Mouse (Mus musculus): ENCODE measurements around the gene Ppm1a. TPM values are rescaled to one million over a fixed set of nuclear protein-coding genes. Genes with fewer than 3 reads are reported as not detected.

Gene Ppm1a
- polyA plus RNA-seq, 1 experiment from 2014 or later, result 64.9 TPM

GRCm38 (mm10) chr12:72748341-72748740 lies 8.9 kb upstream of the Ppm1a start:
- ATAC-seq (ENCODE audit: insufficient read depth) (no peak), DNase-seq (no peak)
- Histone ChIP-seq H3K4me2 (no peak overlapping the region), H3K36me3 (ENCODE audit: insufficient read depth) (no peaks in the 10 kb centered on the region), H3K27ac (ENCODE audit: low read depth) (no peak overlapping the region), H3K4me1 (ENCODE audit: insufficient read depth) (no peaks in the 10 kb centered on the region), H3K27me3 (ENCODE audit: insufficient read depth, low read length) (no peaks in the 10 kb centered on the region), H3K9ac (no peak overlapping the region), H3K9me3 (ENCODE audit: low read depth, low read length) (no peaks in the 10 kb centered on the region), H3K4me3 (ENCODE audit: low read depth, low read length) (no peak overlapping the region)
- TF ChIP-seq CTCF (IDR thresholded peaks at IDR 0.05; ENCODE audit: low read depth), result no peak
- WGBS, result 76% methylated on average over 4 of the region's 4 CpGs

GRCm38 (mm10) chr12:72748841-72749240 lies 8.4 kb upstream of the Ppm1a start:
- Histone ChIP-seq H3K9ac (no peak overlapping the region), H3K4me1 (ENCODE audit: insufficient read depth) (no peaks in the 10 kb centered on the region), H3K27me3 (ENCODE audit: insufficient read depth, low read length) (no peaks in the 10 kb centered on the region), H3K4me3 (ENCODE audit: low read depth, low read length) (no peak overlapping the region), H3K27ac (ENCODE audit: low read depth) (no peak overlapping the region), H3K9me3 (ENCODE audit: low read depth, low read length) (no peaks in the 10 kb centered on the region), H3K36me3 (ENCODE audit: insufficient read depth) (no peaks in the 10 kb centered on the region), H3K4me2 (no peak overlapping the region)
- WGBS, result 82% methylated on average over 4 of the region's 4 CpGs
- ATAC-seq (ENCODE audit: insufficient read depth), result no peak
- no peak for DNase-seq
- TF ChIP-seq CTCF (IDR thresholded peaks at IDR 0.05; ENCODE audit: low read depth), result no peak

- Histone ChIP-seq H3K4me1 (ENCODE audit: insufficient read depth) (no peaks in the 10 kb centered on the region), H3K27ac (ENCODE audit: low read depth) (no peak overlapping the region), H3K4me3 (ENCODE audit: low read depth, low read length) (no peak overlapping the region), H3K9ac (no peak overlapping the region), H3K9me3 (ENCODE audit: low read depth, low read length) (no peaks in the 10 kb centered on the region), H3K27me3 (ENCODE audit: insufficient read depth, low read length) (no peaks in the 10 kb centered on the region), H3K36me3 (ENCODE audit: insufficient read depth) (no peaks in the 10 kb centered on the region), H3K4me2 (no peak overlapping the region)
- TF ChIP-seq CTCF (IDR thresholded peaks at IDR 0.05; ENCODE audit: low read depth), result no peak
- WGBS, result 84% methylated on average over 2 of the region's 2 CpGs
- DNase-seq (no peak), ATAC-seq (ENCODE audit: insufficient read depth) (no peak)
These were observed 7.8 kb upstream of the Ppm1a start for GRCm38 (mm10) chr12:72749500-72749899.

GRCm38 (mm10) chr12:72750016-72750415 lies 7.2 kb upstream of the Ppm1a start:
- H3K9me3 ChIP-seq (ENCODE audit: low read depth, low read length), result no peaks in the 10 kb centered on the region
- no peak for DNase-seq
- no peaks in the 10 kb centered on the region for H3K36me3 ChIP-seq (ENCODE audit: insufficient read depth)
- H3K4me1 ChIP-seq (ENCODE audit: insufficient read depth), result no peaks in the 10 kb centered on the region
- WGBS, result 65% methylated on average over 5 of the region's 5 CpGs
- no peak overlapping the region for H3K9ac ChIP-seq
- no peak for ATAC-seq (ENCODE audit: insufficient read depth)
- no peak overlapping the region for H3K4me3 ChIP-seq (ENCODE audit: low read depth, low read length)
- H3K27me3 ChIP-seq (ENCODE audit: insufficient read depth, low read length), result no peaks in the 10 kb centered on the region
- no peak overlapping the region for H3K27ac ChIP-seq (ENCODE audit: low read depth)
- H3K4me2 ChIP-seq, result no peak overlapping the region
- TF ChIP-seq CTCF (IDR thresholded peaks at IDR 0.05; ENCODE audit: low read depth), result no peak

GRCm38 (mm10) chr12:72750606-72751005 lies 6.6 kb upstream of the Ppm1a start:
- H3K27me3 ChIP-seq (ENCODE audit: insufficient read depth, low read length), result no peaks in the 10 kb centered on the region
- no peak for TF ChIP-seq CTCF (IDR thresholded peaks at IDR 0.05; ENCODE audit: low read depth)
- H3K27ac ChIP-seq (ENCODE audit: low read depth), result no peak overlapping the region
- no peak overlapping the region for H3K4me2 ChIP-seq
- no peak overlapping the region for H3K4me3 ChIP-seq (ENCODE audit: low read depth, low read length)
- H3K9me3 ChIP-seq (ENCODE audit: low read depth, low read length), result no peaks in the 10 kb centered on the region
- DNase-seq, result no peak
- H3K36me3 ChIP-seq (ENCODE audit: insufficient read depth), result no peaks in the 10 kb centered on the region
- no peak for ATAC-seq (ENCODE audit: insufficient read depth)
- H3K4me1 ChIP-seq (ENCODE audit: insufficient read depth), result no peaks in the 10 kb centered on the region
- 68% methylated on average over 2 of the region's 2 CpGs for WGBS
- no peak overlapping the region for H3K9ac ChIP-seq

GRCm38 (mm10) chr12:72757596-72757995 lies 341 bp downstream of the Ppm1a start:
- H3K9me3 ChIP-seq (ENCODE audit: low read depth, low read length), result no peaks in the 10 kb centered on the region
- no peak overlapping the region for H3K4me3 ChIP-seq (ENCODE audit: low read depth, low read length)
- H3K27me3 ChIP-seq (ENCODE audit: insufficient read depth, low read length), result no peaks in the 10 kb centered on the region
- no peaks in the 10 kb centered on the region for H3K36me3 ChIP-seq (ENCODE audit: insufficient read depth)
- 0 out of 2 replicates have a peak, but pooled peaks cover 2% of the 10 kb centered on the region for H3K4me1 ChIP-seq (ENCODE audit: insufficient read depth)
- ATAC-seq (ENCODE audit: insufficient read depth) (no peak), DNase-seq (no peak)
- H3K9ac ChIP-seq, result no peak overlapping the region
- H3K27ac ChIP-seq (ENCODE audit: low read depth), result no peak overlapping the region
- no peak for TF ChIP-seq CTCF (IDR thresholded peaks at IDR 0.05; ENCODE audit: low read depth)
- H3K4me2 ChIP-seq, result no peak overlapping the region
- 12% methylated on average over 1 of the region's 1 CpGs for WGBS

GRCm38 (mm10) chr12:72759956-72760355 lies 2.7 kb downstream of the Ppm1a start:
- H3K9me3 ChIP-seq (ENCODE audit: low read depth, low read length), result no peaks in the 10 kb centered on the region
- DNase-seq (no peak), ATAC-seq (ENCODE audit: insufficient read depth) (no peak)
- H3K27me3 ChIP-seq (ENCODE audit: insufficient read depth, low read length), result no peaks in the 10 kb centered on the region
- H3K4me2 ChIP-seq, result peak overlapping the region; percentile 65
- no peak for TF ChIP-seq CTCF (IDR thresholded peaks at IDR 0.05; ENCODE audit: low read depth)
- H3K4me1 ChIP-seq (ENCODE audit: insufficient read depth), result 0 out of 2 replicates have a peak, but pooled peaks cover 8% of the 10 kb centered on the region
- 6% methylated on average over 7 of the region's 7 CpGs for WGBS
- H3K4me3 ChIP-seq (ENCODE audit: low read depth, low read length), result peak overlapping the region; percentile 85
- H3K27ac ChIP-seq (ENCODE audit: low read depth), result no peak overlapping the region
- 0 out of 2 replicates have a peak overlapping the region, but pooled peaks have one; percentile 10 for H3K9ac ChIP-seq
- no peaks in the 10 kb centered on the region for H3K36me3 ChIP-seq (ENCODE audit: insufficient read depth)
